Mouse (Mus musculus) v-Abl transformed pro-B cells (cell line): ENCODE results near the gene Sh3bp4.

Source experiments
- in situ Hi-C, 2 experiments: fragments of 400-800 bp; cut with MboI; formaldehyde crosslinking; loops; one replicate each; pipeline ENCODE4 v1.15.1; 2025; ENCODE audit not compliant: unreplicated experiment in 2 of 2

Gene Sh3bp4

DNA sequence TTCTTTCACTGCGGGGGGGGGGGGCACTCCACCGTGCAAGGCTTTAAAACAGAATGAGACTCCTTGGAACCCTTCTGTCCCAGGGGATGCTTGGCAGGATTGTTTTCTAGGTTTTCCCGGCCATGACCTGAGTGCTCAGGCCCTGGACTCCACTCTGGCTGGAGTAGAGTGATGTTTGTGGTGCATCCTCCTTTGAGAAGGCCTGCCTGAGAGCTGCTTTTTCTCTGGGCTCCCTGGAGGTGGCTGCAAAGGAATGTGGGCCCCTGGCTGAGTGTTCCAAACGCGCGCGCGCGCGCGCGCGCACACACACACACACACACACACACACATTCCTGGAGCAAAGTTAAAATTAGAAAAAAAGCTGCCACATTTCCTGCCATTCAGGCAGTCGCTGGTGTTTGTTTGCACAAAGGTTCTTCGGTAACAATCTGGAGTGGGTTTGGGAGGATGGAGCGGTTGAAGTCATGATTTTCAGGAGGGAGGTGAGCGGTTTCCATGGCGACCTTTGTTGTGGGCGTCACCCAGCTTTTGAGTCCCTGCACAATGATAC is 22.3 kb downstream of the Sh3bp4 start:
- in situ Hi-C loops: no loop called here

DNA sequence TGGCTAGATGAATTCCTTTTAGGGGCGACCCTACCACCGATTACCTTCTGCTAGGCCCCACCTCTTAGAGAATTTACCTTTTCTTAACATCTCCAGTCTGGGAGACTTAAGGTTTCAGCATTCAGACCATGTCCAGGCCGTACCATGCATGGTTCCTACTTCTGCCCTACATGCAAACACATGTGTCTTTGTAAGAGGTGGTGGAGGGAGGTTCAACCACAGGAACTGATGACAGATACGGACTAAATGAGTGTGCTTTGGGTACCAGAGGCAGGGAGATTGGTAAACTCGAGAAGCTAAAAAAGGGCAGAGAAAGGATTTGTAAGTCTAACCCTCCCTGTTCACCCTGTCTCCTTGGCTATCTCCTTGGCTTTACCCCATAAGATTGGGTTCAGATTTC is 23.5 kb downstream of the Sh3bp4 start:
- in situ Hi-C loops: no loop called here

DNA sequence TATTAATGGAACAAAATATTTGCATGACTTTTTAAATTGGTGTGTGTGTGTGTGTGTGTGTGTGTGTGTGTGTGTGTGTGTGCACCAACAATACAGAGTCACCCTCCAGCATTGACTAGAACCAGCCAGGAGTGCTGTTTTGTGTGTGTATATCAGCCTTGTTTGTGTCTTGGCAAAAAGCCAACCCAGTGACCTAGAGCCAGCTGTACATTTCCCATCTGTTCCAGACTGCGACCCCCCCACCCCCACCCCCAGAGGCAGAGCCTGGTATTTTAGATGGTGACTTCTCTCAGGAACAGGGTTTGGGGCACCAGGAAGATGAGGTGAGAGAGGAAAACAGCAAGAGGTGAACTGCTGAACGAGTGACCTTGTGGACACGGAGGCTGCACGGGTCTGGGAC is 24.2 kb downstream of the Sh3bp4 start:
- in situ Hi-C loops: no loop called here

DNA sequence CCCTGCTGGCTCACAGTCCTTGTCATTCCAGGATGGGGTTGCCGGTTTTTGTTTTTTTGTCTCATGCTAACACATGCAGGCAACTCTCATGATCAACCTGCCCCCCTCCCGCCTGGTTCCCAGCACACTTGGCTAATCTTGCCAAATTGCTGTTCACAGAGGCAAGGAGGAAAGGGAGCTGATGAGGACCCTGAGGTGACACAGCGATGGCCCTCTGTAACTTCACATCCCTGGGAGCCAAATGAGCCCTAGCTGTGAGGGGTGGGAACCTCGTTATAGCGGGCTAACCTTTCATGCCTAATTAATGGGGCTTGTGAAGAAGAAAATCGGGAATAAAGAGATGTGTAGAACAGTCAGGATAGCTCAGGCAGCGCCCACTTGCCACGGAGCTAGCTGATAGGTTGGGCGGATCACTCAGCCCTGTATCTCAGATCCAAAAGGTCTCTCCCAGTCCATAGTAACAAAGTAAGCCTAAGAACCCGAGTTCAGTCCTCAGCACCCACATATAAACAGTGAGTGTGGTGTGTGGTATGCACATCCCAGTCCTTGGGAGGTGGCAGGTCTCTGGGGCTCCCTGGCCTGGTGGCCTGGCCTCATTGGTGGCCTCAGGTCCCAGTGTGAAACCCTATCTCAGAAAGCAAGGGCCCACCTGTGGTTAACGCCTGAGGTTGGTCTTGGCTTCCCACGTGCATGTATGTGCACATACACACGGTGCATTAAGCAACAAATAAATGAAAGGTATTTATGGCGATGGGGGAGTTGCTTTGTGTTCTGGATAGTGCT is 25.6 kb downstream of the Sh3bp4 start:
- in situ Hi-C loops: no loop called here

DNA sequence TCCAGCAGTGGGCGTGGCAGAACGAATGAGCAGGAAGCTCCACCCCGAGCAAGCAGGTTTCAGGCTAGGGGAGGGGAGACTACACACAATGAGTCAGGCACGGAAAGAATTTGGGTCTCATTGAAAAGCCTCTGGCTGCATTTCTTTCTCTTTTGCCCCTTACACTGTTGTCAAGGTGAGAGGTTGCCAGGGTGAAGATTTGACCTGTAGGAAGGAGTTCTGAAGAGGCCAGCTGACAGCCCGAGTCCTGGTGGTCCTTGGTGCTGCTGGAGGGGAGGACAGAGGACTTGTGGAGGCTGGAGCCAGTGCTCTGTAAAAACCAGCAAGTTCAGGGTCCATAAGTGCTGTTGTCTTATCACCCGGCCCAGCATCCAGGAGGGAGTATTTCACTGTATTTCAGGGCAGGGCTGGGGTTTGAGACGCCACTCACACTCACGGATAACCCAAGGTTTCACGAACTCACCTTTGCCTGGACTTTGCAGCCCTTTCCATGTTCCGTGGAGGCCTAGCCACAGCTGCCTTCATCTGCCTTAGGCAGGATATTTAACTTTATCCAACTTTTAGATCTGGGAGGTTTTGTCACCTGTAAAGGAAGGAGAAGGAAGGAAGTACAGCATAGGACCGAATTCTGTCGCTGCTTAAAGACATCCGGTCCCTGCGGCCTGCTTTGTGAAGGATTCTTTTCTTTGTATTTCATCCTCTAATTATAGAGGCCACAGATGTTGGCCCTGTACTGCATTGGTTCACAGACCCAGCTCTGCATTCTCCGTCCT is 32.2 kb downstream of the Sh3bp4 start:
- in situ Hi-C loops: no loop called here

DNA sequence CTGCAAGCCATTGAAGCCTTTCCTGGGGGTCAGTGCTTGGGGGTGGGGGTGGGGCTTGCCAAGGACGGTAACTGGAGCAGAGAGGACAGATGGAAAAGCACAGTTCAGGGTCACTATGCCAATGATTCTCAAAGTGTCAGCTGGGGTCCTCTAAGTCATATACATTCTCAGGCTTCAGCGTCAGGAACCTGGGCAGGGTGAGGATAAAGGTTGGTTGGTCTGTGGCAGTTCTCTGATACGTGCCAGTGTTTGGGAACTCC is 32.7 kb downstream of the Sh3bp4 start:
- in situ Hi-C loops: no loop called here

DNA sequence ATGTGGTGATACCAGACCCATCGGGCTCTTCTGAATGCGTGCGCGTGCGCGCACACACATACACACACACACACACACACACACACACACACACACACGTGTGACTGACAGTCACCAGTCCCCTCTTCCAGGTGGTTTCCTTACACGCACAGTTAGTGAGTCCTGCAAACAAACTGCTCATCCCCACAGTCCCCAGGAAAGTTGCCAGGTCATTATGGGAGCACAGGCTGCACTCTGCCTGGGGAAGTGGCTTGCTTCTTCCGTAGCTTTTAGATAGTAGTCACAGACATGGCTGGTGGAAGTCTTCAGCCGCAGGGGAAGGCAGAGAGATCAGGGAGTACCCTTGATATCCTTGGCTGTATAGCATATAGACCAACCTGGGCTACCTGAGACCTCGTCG is 33.3 kb downstream of the Sh3bp4 start:
- in situ Hi-C loops: no loop called here

DNA sequence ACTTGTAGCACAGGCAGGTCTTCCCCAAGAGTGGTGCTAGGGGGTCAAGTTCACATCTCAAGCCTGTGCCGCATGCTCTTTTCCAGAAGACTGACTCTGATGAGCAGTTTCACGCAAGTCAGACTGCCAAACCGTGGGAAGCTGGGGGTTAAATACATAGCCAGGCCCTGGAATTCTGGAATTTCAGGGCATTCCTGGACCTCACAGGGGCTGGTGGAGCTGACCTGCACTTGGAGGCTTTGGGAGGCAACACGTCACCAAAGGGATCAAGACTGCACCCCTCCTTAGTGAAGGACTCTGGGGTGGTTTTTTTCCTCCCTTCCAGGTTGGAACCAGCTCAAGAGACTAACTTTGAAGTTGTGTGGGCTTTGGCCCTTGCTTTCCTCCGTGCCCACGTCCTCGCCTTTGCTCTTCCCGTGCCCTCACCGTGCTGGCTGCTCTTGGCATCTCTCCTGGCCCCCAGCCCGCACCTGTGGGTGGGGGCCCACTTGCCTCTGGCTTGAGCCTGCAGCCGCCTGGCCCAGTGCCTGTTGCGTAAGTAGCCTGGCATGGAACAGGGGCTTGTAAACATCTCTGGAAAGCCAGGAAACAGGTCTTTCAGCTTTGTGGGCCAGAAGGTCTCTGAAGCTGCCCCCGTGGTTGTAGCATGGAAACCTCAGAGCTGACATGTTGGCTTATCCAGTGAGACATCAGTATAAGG is 34.0 kb downstream of the Sh3bp4 start:
- in situ Hi-C loops: no loop called here

DNA sequence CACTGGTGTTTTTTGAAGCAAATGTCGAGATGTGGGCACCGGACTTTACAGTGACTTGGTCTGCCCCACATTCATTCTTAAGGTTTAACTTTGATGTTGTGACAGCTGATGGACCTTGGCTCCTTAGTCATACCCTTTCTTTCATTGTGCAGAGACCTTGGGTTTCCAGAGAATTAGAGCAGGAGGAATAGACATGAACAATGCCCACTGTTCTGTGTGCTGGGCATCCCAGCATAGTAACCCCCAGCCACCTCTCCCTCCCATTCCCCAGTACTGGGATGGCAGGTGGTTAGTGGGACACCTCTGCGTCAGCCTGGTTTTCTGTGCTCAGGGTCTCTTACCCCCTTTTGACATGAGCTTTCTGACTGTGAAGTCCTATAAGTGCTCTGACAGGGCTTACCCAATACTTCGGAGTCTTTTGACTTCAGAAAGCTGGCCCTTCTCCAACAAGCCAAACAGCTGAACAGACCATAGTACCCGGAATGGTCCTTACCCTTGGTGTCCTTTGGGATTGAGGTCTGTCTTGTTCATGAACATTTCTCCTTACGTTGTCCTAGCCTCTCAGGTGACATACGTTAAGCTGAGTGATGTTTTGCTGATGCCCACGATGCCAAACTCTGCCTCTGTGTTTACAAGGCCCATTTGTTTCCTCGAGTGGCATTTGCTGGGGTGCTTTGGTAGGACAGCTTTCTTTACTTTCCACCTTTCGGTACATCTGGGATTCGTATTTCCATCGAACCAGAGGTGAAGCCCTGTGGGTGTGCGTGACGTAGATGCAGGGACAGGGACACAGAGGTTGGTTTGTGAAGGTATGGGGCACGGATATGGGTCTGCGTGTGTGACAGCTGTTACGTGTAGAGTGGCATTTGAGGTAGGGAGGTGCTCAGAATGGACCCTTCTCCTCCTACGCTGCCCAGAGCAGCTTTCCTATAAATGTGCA is 35.9 kb downstream of the Sh3bp4 start:
- in situ Hi-C loops: no loop called here

DNA sequence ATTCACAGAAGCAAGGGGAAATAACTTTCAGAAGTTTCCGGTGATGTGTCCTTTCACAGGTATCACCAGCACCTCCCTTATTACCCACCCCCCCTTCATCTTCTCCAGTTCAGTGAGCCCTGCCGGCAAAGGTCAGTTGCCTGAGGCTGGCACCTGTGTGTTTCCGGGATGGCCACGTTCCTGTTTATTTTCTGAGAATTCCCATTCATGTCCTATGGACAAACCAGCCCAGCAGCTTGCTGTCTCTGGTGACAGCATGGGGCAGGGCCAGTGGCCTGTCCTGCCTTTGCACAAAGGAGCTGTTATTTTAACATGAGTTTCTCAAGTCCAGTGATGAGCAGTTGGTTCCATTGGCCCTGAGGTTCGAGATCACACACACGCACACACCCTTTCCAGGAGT is 37.3 kb downstream of the Sh3bp4 start:
- in situ Hi-C loops: no loop called here

DNA sequence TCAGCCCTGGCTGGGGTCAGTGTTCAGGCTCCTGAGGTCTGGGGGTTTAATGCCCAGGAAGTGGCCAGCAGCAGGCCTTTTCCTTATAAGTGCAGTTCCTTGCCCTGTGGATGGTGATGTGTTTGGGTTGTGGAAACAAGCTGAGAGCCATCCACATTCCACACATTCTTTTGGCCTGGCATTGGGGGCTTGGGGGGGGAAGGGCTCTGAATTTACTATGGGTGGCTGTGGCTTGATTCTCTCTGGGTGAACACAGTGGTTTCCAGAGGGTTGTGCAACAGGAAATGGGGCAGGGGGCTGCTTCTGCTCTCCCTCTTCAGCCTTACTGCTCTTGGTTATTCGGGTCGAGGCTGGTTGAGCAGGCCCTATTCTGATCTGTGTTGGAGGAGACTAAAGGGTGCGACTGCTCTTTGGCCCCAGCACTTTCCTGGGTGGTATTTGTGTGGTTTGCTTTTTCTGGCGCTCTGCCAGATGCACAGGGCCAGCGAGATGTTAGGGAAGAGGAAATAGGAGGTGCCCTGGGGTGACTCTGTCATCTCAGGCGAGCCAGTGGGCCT is 38.2 kb downstream of the Sh3bp4 start:
- in situ Hi-C loops: no loop called here

DNA sequence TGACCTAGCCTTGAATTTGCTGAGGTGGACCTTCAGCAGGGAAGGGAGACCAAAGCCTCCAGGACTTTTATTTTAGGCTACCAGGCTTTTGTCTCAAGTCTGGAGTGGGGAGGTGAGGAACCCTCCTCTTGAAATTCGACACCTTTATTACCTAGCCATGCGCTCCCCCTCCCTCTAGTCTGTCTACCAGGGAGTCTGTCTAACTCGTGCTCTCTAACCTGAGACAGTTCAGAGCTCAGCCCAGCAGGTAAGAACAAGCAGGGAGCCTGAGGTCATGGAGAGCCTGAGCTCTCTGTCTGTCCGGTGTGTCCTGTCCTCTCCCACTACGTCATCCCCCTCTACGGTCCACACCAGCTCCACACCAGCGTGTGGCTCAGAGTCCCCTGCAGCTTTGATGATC is 39.6 kb downstream of the Sh3bp4 start:
- in situ Hi-C loops: no loop called here

DNA sequence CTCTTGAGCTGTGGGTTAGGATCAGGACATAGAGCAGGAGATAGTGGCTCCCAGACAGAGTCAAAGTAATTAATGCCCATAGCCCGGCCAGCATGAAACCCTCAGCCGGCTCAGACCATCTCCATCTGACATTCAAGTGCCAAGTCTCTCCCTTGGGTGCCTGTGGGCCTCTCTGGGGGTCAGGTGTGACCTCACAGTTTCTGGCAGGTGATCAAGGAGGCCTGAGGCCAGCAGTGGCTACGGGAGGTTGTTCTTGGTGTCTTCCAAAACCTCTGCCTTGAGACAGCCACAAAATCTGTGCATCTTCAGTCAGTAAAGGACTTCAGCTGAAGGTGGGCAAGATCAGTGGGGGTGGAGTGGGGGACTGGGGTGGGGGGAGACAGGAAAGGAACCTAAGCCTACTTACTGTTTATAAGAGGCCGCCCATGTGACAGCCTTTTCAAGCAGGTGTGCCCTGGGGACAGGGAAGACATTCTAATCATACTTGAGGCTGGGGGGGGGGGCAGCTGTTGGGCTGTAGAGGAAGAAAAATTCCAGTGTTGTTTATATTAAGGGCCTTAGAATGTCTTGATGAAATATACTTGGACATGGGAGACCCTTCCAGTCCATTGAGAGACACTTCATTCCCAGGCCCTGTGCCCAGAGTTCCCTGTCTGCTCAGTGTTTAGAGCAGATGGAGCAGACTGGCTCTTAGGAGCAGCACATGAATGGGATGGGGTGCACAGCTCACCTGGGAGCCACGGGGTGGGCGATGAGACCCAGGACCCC is 40.7 kb downstream of the Sh3bp4 start:
- in situ Hi-C loops: no loop called here

DNA sequence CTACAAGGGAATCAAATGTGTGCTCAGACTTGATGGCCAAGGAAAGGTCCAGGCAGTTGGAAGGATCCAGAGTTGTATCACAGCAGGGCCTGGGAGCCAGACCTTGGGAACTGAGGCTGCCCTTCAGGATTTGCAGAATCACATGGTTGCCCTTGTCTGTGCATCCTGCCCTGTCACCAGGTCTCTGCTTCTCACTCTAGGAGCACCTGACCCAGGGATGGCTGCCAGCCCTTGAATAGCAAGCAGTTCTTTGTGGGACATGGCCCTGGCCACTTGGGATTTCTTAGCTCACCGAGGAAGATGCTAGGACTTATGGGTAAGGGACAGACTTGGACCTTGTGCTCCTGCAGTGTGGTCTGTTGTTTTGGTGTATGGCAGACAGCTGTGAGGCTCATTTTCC is 42.3 kb downstream of the Sh3bp4 start:
- in situ Hi-C loops: no loop called here

DNA sequence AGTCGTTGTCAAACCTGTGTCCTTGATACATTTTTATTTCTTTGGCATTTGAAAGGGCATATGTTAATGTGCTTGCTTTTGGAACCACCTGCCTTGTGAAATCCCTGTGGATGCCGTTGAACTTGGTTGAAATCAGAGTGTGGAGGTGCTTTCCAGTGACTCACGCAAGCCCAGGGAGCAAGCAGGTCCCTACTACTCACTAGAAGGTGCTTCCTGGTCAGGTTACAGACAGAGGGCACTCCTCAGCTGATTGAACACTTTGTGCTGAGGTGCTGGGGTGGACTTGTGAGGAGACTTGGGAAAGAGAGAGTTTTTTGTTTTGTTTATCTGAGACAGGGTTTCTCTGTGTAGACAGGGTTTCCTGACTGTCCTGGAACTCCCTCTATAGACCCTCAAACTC is 43.5 kb downstream of the Sh3bp4 start:
- in situ Hi-C loops: no loop called here

DNA sequence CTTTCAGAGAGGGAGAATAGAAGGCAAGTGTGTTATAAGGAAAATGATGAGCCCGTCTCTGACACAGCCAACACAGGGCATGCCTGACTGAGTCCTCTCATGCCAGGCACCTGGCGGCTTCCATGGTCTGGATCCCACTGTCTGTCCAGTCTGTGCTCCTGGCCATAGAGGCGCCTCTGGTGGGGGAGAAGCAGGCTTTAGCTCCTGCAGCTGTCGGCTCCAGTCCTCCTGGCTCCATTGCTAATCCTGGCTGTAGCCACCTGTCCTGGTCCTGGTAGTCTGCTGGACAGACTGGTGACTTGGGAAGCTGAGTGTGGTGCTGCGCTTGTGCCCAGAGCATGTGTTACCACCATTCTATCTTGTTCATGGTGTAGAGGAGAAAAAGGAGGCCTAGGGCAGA is 46.8 kb downstream of the Sh3bp4 start:
- in situ Hi-C loops: no loop called here

DNA sequence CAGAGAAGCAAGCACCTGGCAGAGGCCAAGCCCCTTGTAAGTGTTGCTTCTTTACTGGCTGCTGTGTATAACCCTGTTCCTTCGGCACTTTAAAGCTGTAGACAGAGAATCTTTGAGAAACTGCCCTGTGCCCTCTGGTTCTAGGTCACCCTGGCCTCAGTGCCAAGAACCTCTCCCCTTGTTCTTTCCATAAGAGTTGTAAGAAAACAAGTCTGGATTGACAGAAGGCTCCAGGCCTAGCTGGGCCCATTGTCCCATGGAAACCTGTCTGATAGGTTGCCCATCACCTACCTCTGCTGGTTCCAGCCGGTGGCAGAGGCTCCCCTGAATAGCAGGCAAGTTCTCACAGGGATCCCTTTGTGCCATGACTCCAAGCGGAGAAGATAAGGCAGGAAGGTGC is 47.9 kb downstream of the Sh3bp4 start:
- in situ Hi-C loops: no loop called here

DNA sequence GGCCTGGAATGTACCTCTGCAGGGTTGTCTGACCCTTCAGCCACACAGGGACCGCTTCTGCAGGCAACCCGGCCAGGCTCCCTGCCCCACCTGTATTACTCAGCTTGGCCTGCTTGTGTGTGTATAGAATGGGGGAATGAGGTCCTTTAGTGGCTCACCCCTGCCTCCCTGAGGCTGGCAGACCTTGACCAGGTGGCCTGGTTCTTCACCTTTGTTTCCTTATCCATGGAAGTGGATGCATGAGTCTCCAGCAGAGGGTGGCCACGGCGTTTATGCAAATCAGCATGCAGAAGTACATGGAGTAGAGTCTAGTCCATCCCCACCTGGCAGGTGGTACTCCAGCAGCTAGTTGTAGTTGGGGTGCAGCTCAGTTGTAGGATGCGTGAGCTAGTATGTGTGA is 48.6 kb downstream of the Sh3bp4 start:
- in situ Hi-C loops: no loop called here

DNA sequence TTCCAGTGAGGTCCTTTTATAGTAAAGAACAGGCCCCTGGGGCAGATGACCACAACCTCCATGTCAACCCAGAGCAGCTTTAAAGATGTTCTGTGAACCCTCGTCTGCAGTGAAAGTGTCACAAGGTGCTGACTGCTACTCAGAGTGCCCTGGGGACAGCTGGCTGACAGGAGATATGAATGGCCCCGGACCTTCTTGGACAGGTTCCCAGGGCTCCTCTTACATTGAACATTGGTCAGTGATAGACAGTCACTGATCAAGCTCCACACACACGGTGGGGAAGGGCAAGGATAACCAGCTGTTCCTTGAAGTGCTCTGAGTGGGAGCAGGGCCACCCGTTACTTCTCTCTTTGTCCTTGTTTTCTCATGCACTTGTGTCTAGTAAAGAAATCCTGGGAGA is 50.1 kb downstream of the Sh3bp4 start:
- in situ Hi-C loops: no loop called here

DNA sequence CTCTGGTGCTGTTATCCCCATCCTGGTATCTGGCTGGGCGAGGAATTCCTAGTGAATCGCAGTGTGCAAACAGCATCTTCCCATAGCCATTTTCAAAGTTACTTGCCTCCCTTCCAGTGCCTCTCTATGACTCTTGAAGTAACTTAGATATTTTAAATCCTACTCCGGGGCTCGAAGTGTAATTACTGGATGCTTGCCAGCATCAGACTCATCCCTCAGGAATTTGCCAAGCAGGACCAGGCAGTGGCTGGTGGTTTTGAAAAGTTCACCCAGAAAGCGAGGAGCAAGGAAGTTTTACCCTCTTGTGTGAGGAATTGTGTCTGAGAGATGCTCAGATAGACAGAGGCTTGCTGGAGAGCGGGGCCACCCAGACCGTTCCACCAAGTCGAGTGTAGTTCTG is 51.3 kb downstream of the Sh3bp4 start:
- in situ Hi-C loops: no loop called here
